Mouse (Mus musculus) lung, adult 2 months (tissue): Measurements from ENCODE around the gene Il27ra.

Experiments used
- CTCF ChIP-seq: fragments of 200-500 bp; IDR thresholded peaks from 2 replicates; pipeline ENCODE4 v1.5.1; 2011; ENCODE audit warnings: mild to moderate bottlenecking, low read length, control low read depth; ENCODE audit not compliant: insufficient read depth
- POLR2A ChIP-seq: fragments of 200-500 bp; IDR thresholded peaks from 2 replicates; pipeline ENCODE4 v1.6.1; 2011; ENCODE audit warnings: low read depth, mild to moderate bottlenecking, control low read depth, low read length, borderline replicate concordance; ENCODE audit errors: extremely low read depth

DNA sequence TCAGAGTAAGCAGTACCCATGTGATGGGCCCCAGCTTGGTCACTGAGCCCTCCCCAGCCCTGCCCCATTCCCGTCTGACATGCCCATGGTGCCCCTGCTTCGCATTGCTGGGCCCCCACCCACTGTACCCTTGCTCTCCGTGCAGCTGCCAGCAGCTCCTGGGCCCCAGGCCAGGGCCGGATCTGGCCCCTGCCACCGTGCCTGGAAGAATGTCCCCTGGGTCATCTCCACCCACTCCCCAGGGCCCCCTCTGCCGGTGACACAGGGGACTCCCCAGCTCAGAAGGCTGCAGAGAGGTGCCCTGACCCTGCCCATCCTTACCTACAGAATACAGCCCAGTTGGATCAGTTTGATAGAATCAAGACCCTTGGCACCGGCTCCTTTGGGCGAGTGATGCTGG is 61.5 kb downstream of the Il27ra start:
- TF ChIP-seq CTCF (no peak), POLR2A (no peak)
